Mouse (Mus musculus) heart, embryonic 13.5 days (tissue): Measurements from ENCODE around the gene Ntn1. TPM values are rescaled to one million over a fixed set of nuclear protein-coding genes. Genes with fewer than 3 reads are reported as not detected.

Experiments
- ATAC-seq: fragments of 200-750 bp; cut with Nextera tagmentation; 2 replicates; pipeline ENCODE4 v1.8.0; 2017; ENCODE audit warnings: moderate TSS enrichment; ENCODE audit not compliant: insufficient number of reproducible peaks, low FRiP score, low TSS enrichment; ENCODE audit errors: extremely low read depth
- H3K27ac ChIP-seq: fragments of 300-500 bp; sonication (generic); replicated peaks from 2 replicates; pipeline ENCODE4 v1.5.1; 2015; ENCODE audit warnings: moderate library complexity, mild to moderate bottlenecking, inconsistent platforms
- H3K27me3 ChIP-seq: fragments of 300-500 bp; sonication (generic); replicated peaks from 2 replicates; pipeline ENCODE4 v1.6.1; 2015; ENCODE audit warnings: mild to moderate bottlenecking, inconsistent platforms
- H3K36me3 ChIP-seq: fragments of 300-500 bp; sonication (generic); 2 replicates; pipeline ENCODE4 v1.6.1; 2015; ENCODE audit warnings: mild to moderate bottlenecking, inconsistent platforms
- H3K4me1 ChIP-seq: fragments of 300-500 bp; sonication (generic); 2 replicates; pipeline ENCODE4 v1.6.1; 2015; ENCODE audit warnings: inconsistent platforms
- H3K4me2 ChIP-seq: fragments of 300-500 bp; sonication (generic); 2 replicates; pipeline ENCODE4 v1.6.1; 2015; ENCODE audit warnings: inconsistent platforms, mild to moderate bottlenecking, moderate library complexity
- H3K4me3 ChIP-seq: fragments of 300-500 bp; sonication (generic); 2 replicates; pipeline ENCODE4 v1.5.1; 2015; ENCODE audit warnings: moderate library complexity, mild to moderate bottlenecking, inconsistent platforms
- H3K9ac ChIP-seq: fragments of 300-500 bp; sonication (generic); 2 replicates; pipeline ENCODE4 v1.6.1; 2015; ENCODE audit warnings: inconsistent platforms, mild to moderate bottlenecking, moderate library complexity
- H3K9me3 ChIP-seq: fragments of 300-500 bp; sonication (generic); 2 replicates; pipeline ENCODE4 v1.6.1; 2016; ENCODE audit warnings: inconsistent platforms
- WGBS: fragments of 180-500 bp; shearing (Covaris S2); methylation state at CpG from one replicate; pipeline ENCODE4 v1.1.7; 2015; ENCODE audit warnings: mixed read lengths; 5-methylcytosine and 5-hydroxymethylcytosine counted together
- polyA plus RNA-seq: library from polyadenylated mRNA; unstranded; fragments of >200 nt; fragmentation: Nextera tagmentation; extraction: Ambion mirVana; gene quantifications from 2 replicates; pipeline ENCODE4 v1.2.1, GENCODE M21; 2015

The Ntn1 gene
- polyA plus RNA-seq, 1 experiment from 2014 or later = 19.2 TPM

- Histone ChIP-seq H3K27ac (peak overlapping the region; percentile 64), H3K4me1 (peaks cover 36% of the 10 kb centered on the region), H3K9me3 (no peaks in the 10 kb centered on the region), H3K36me3 (no peaks in the 10 kb centered on the region), H3K4me3 (no peak overlapping the region), H3K27me3 (no peaks in the 10 kb centered on the region), H3K4me2 (no peak overlapping the region), H3K9ac (peak overlapping the region; percentile 45; the same call in 1 of the 2 replicates)
- WGBS = 36% methylated on average over 10 of the region's 10 CpGs
- ATAC-seq = no peak
Measured at GRCm38 (mm10) chr11:68286142-68286808, 114.3 kb downstream of the Ntn1 start.

- no peak for ATAC-seq
- H3K4me3 ChIP-seq = no peak overlapping the region
- no peaks in the 10 kb centered on the region for H3K9me3 ChIP-seq
- H3K4me2 ChIP-seq = no peak overlapping the region
- H3K4me1 ChIP-seq = peaks cover 36% of the 10 kb centered on the region
- H3K9ac ChIP-seq = peak overlapping the region; percentile 45; the same call in 1 of the 2 replicates
- H3K36me3 ChIP-seq = no peaks in the 10 kb centered on the region
- H3K27me3 ChIP-seq = no peaks in the 10 kb centered on the region; the same call in 1 of the 2 replicates
- 22% methylated on average over 3 of the region's 3 CpGs for WGBS
- H3K27ac ChIP-seq = peak overlapping the region; percentile 64
Measured at GRCm38 (mm10) chr11:68285754-68286141, 114.9 kb downstream of the Ntn1 start.

DNA sequence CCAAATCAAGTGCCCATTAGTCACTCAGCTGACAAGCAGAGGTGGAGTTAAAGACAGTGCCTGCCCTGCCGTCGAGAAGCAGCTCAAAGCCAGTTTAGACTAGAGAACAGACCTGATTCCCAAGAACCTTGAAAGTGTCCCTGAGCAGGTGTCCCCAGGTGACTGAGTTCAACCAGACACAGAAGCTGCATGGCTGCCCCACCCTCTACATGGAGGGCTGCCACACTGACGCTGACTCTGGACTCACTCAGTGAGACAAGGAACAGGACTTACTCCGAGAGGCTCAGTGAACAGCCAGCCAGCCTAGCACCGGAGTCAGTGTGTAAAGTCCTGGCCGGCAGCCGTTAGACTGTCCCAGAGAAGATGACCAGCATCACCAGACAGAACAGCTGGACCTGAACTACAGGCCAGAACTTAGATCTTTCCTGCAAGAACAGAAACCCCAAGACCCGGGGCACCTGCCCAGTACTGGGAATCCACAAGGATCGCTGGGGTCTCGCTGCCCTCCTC, 120.6 kb downstream of the Ntn1 start:
- Histone ChIP-seq H3K4me2 (no peak overlapping the region), H3K4me1 (peaks cover 23% of the 10 kb centered on the region), H3K27me3 (peaks cover 30% of the 10 kb centered on the region), H3K4me3 (no peak overlapping the region), H3K9me3 (no peaks in the 10 kb centered on the region), H3K36me3 (no peaks in the 10 kb centered on the region), H3K9ac (no peak overlapping the region), H3K27ac (no peak overlapping the region)
- WGBS = 68% methylated on average over 10 of the region's 10 CpGs
- no peak for ATAC-seq

DNA sequence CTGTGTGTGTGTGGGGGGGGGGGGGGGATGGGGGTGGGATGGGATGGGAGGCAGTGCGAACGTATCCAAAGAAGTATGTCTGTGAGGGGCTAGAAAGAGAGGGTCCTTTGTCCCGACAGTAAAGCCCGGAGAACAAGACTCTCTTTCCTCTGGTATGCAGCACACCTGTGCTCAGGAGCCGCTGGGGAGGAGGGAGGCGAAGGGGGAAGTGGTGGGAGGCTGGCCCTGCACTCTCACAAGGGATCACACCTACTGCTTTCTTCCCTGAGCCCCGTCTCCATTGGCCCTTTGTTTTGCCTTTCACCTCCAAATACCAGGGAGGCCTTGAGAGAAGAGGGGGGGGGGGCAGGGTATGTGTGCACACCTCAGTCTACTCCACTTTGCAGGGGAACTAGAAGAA, 123.7 kb downstream of the Ntn1 start:
- Histone ChIP-seq H3K27me3 (peaks cover 30% of the 10 kb centered on the region), H3K4me1 (peaks cover 25% of the 10 kb centered on the region), H3K9me3 (no peaks in the 10 kb centered on the region), H3K36me3 (no peaks in the 10 kb centered on the region), H3K4me2 (no peak overlapping the region), H3K4me3 (no peak overlapping the region), H3K27ac (no peak overlapping the region), H3K9ac (no peak overlapping the region)
- 30% methylated on average over 6 of the region's 7 CpGs for WGBS
- ATAC-seq = no peak

DNA sequence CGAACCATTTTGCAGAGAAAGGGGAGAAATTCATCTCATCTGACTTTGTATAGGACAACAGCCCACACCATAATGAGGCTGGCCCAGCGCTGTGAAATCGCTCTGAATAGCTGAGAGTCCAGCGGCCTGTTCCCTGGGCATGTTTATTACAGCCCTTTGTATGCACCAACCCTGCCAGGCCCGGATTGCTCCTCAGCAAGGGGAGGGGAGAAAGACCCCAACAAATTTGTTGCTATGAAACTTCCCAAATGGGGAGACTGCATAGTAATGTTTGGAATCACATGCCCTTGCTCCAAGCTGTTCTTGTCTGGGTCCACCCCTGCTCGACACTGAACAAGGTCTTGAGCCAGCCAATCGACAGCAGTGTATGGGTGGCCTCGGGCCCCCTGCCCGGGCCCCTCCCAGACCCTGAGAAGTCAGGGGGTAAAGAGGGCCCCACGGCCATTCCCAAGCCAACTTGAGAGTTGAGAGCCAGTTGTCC, 126.3 kb downstream of the Ntn1 start:
- Histone ChIP-seq H3K36me3 (no peaks in the 10 kb centered on the region), H3K9me3 (no peaks in the 10 kb centered on the region), H3K4me1 (peaks cover 8% of the 10 kb centered on the region; the same call in 1 of the 2 replicates), H3K27me3 (peaks cover 30% of the 10 kb centered on the region), H3K27ac (no peak overlapping the region), H3K9ac (no peak overlapping the region), H3K4me3 (no peak overlapping the region), H3K4me2 (no peak overlapping the region)
- ATAC-seq = no peak
- WGBS = 59% methylated on average over 10 of the region's 10 CpGs

GRCm38 (mm10) chr11:68273855-68274254, 126.8 kb downstream of the Ntn1 start:
- Histone ChIP-seq H3K4me2 (no peak overlapping the region), H3K36me3 (no peaks in the 10 kb centered on the region), H3K27ac (no peak overlapping the region), H3K9ac (no peak overlapping the region), H3K4me3 (no peak overlapping the region), H3K9me3 (no peaks in the 10 kb centered on the region), H3K4me1 (peaks cover 8% of the 10 kb centered on the region; the same call in 1 of the 2 replicates), H3K27me3 (peaks cover 25% of the 10 kb centered on the region)
- 87% methylated on average over 12 of the region's 12 CpGs for WGBS
- ATAC-seq = no peak

DNA sequence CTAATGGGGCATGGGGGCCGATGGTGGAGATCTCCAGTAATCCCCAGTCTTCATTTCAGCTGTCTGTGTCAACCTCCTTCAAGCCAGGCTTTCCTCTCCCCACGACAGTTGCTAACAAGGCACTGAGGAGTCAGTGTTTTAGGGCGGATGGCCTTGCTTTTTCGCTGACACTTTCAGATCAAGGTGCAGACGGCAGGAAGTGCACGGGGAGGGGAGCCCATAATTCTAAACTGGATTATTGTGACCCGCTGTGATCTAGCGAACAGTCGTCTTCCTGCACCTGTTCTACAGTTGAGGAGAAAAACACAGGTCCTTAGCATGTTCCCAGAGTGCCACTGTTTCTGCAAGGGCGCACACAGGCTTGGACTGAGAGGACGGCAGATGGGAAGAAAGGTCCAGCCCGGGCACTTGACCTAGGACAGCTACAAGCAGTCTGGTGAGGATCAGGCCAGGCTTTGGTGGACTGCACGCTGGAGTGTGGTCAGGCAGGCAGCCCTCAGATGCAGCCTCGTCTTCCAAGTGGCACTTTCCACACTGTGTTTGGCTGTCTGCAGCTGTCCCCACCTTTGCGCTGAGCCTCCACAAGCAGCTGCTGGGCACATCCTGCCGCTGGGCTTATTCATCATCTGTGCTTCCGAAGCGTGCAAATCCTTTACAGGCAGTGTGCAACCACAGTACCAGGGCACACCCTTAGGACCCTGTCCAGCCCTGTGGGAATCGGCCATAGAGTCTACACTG, 129.7 kb downstream of the Ntn1 start:
- no peak overlapping the region for H3K4me2 ChIP-seq
- 0 out of 2 replicates have a peak, but pooled peaks cover 4% of the 10 kb centered on the region for H3K27me3 ChIP-seq
- H3K4me1 ChIP-seq = peaks cover 8% of the 10 kb centered on the region; the same call in 1 of the 2 replicates
- H3K27ac ChIP-seq = no peak overlapping the region
- no peaks in the 10 kb centered on the region for H3K9me3 ChIP-seq
- no peaks in the 10 kb centered on the region for H3K36me3 ChIP-seq
- no peak overlapping the region for H3K9ac ChIP-seq
- no peak overlapping the region for H3K4me3 ChIP-seq
- no peak for ATAC-seq
- 67% methylated on average over 19 of the region's 19 CpGs for WGBS

DNA sequence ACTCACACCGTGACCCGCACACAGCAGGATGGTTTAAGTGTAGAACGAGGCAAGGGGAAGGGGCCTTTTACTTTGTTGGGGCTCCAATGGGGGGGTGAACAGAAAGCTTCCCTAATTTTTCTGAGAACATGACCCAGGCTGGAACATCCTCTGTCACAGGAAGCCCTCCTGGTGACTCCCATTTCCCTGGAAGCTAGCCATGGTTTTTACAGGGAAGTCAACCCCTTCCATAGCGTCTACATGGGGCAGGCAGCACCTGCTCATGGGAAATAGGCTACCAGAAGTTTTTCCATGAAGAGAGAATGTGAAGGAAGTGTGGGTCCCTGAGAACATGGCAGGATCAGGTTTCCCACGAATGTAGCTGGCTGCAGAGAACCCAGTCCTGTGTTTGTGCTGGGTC, 136.3 kb downstream of the Ntn1 start:
- H3K36me3 ChIP-seq = no peaks in the 10 kb centered on the region
- H3K27ac ChIP-seq = no peak overlapping the region
- no peak overlapping the region for H3K4me2 ChIP-seq
- ATAC-seq = no peak
- H3K27me3 ChIP-seq = no peaks in the 10 kb centered on the region
- H3K9me3 ChIP-seq = no peaks in the 10 kb centered on the region
- H3K4me3 ChIP-seq = no peak overlapping the region
- no peak overlapping the region for H3K9ac ChIP-seq
- 0 out of 2 replicates have a peak, but pooled peaks cover 5% of the 10 kb centered on the region for H3K4me1 ChIP-seq
- WGBS = 79% methylated on average over 5 of the region's 5 CpGs

DNA sequence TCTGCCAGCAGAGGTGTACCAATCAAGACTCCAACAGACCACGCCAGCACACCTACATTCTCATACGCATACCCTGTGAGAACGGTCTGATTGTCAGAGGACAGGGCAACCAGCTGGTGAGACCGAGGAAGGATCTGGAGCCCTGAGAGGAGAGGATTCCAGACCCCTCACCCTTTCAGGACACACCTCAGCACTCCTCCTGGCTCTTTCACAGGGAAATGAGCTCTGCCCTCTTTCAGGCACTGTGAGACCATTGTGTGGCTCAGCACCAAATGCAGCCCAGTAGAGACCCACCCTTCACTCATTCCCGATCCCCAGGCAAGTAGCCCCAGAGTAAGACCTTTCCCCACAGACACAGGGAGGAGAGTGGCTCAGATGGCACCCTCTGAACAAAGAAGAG, 137.5 kb downstream of the Ntn1 start:
- 0 out of 2 replicates have a peak, but pooled peaks cover 5% of the 10 kb centered on the region for H3K4me1 ChIP-seq
- no peaks in the 10 kb centered on the region for H3K36me3 ChIP-seq
- no peaks in the 10 kb centered on the region for H3K27me3 ChIP-seq
- H3K9me3 ChIP-seq = no peaks in the 10 kb centered on the region
- no peak overlapping the region for H3K4me3 ChIP-seq
- no peak overlapping the region for H3K4me2 ChIP-seq
- H3K27ac ChIP-seq = no peak overlapping the region
- whole genome bisulfite sequencing = 84% methylated on average over 5 of the region's 5 CpGs
- no peak for ATAC-seq
- H3K9ac ChIP-seq = no peak overlapping the region

DNA sequence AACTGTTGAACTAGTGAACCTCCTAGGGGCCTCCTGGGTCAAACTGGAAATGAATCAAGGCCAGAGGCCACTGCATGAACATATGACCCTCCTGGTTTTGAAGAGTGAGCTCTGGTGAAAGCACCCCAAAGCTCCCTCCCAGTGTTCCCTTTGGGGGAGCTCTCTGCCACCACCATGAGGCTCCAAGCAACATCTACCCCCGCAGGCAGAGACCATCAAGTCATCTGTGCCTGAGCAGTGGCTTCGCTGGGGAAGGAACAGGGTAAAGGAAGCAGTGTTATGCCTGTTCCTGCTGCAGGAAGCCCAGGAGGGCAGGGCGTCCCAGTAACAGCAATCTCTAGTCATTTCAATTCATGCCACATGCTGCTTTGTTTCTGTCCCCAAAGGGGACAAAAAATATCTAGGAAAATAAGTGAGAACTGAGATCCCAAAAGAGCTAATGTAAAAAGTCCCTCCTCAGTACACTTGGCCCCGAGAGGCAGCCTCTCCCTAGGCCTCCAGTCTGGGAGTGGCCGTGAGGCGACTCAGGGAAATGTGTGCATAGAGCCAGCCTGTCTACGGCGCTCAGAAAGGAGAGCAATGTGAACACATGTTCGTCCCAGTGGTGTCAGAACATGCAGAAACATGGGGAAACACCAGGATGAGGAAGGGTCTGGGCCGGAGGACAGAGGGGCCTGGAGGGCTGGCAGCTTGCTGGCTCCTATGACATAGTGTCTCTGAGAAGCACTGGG, 139.3 kb downstream of the Ntn1 start:
- H3K27ac ChIP-seq = no peak overlapping the region
- H3K4me3 ChIP-seq = no peak overlapping the region
- 0 out of 2 replicates have a peak, but pooled peaks cover 5% of the 10 kb centered on the region for H3K4me1 ChIP-seq
- no peak overlapping the region for H3K4me2 ChIP-seq
- no peaks in the 10 kb centered on the region for H3K27me3 ChIP-seq
- no peak overlapping the region for H3K9ac ChIP-seq
- H3K36me3 ChIP-seq = 0 out of 2 replicates have a peak, but pooled peaks cover 3% of the 10 kb centered on the region
- 71% methylated on average over 10 of the region's 10 CpGs for WGBS
- no peak for ATAC-seq
- no peaks in the 10 kb centered on the region for H3K9me3 ChIP-seq

DNA sequence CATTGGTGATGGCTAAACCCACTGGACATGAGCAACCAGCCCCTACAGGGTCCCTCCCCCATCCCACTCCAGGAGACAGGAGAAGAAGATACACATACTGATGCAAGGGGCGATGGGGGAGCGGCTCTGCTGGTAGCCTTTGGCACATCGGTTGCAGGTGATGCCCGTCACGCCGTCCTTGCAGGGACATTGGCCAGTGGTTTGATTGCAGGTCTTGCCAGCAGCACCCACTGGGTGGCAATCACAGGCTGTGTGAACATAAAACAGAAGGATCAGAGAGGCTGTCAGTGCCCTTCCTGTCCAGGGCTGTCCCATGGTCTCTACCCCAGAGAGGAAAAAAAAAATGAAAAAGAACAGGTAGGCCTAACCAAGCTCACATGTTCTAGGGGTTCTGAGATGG, 140.2 kb downstream of the Ntn1 start:
- WGBS = 91% methylated on average over 6 of the region's 6 CpGs
- H3K27ac ChIP-seq = no peak overlapping the region
- no peak overlapping the region for H3K9ac ChIP-seq
- peaks cover 10% of the 10 kb centered on the region; the same call in 1 of the 2 replicates for H3K36me3 ChIP-seq
- ATAC-seq = no peak
- H3K4me2 ChIP-seq = no peak overlapping the region
- no peaks in the 10 kb centered on the region for H3K9me3 ChIP-seq
- 0 out of 2 replicates have a peak, but pooled peaks cover 5% of the 10 kb centered on the region for H3K4me1 ChIP-seq
- no peaks in the 10 kb centered on the region for H3K27me3 ChIP-seq
- no peak overlapping the region for H3K4me3 ChIP-seq
